Mouse (Mus musculus) T-cell, adult 2 months (primary cell): Measurements from ENCODE around the gene Dnajc1.

ENCODE experiments used
- DNase-seq: peaks from one replicate; pipeline ENCODE4 v3.0.0; 2022; ENCODE audit warnings: low spot score

Dnajc1 gene

DNA sequence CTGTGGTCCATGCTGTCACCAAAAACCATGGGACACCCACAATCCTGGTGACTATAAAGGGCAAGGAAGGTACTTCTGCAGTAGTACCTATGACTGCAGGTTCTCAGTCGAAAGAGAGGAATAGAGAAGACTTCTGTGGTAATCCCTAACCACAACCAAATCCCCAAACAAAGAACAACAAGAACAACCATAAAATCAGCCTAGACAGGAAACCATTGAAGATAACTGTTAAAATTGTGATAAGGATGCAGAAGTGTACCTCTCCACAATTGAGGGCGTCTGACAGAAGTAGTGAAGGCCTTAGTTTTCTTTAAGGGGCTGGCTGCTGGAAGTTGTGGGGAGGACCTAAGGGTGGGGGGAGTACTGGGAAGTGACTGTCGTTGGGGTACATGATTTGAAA lies 91.7 kb downstream of the Dnajc1 start:
- DNase-seq: no peak

DNA sequence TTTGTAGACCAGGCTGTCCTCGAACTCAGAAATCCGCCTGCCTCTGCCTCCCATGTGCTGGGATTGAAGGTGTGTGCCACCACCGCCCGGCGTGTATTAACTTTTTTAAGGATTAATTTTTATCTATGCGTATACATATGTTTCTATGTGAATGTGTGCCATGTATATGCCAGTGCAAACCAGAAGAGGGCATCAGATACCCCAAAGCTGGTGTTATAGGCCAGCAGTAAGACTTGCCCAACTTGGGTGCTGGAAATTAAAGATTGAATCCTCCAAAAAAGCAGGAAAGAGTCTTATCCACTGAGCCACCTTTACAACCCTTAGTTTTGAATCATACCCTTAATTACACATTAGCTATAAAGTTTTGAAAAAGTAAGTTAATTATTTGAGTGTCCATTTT lies 107.5 kb downstream of the Dnajc1 start:
- no peak for DNase-seq

DNA sequence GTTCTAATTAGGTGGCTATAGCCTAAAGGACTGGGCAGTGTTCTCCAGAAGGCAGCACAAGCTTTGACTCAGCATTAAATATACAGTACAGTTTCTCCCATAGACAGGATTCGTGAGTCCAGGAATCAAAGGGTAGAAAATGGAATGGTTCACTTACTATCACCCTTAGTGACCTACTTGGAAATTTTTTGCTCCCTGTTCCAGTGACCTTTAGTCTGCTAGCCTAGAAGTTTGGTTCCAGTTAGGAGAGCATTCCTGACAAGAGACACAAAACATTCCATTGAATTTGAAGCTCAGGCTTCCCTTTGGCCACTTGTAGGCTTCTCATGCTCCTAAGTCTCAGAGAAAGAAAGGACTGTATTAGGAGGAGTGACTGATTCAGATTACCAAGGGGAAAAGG lies 126.9 kb downstream of the Dnajc1 start:
- DNase-seq: no peak

DNA sequence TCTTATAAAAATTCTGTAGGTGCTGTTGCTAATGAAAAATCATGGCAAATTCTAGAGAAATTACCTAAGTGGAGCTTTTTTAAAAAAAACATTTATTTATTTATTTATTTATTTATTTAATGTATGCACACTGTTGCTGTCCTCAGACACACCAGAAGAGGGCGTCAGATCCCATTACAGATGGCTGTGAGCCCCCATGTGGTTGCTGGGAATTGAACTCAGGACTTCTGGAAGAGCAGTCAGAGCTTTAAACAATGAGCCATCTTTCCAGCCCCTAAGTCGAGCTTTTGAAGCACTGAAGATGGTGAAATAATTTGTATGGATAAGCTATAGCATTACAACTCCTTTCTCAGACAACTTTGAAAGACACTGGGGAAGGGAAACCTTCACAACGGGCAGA lies 128.1 kb downstream of the Dnajc1 start:
- no peak for DNase-seq

DNA sequence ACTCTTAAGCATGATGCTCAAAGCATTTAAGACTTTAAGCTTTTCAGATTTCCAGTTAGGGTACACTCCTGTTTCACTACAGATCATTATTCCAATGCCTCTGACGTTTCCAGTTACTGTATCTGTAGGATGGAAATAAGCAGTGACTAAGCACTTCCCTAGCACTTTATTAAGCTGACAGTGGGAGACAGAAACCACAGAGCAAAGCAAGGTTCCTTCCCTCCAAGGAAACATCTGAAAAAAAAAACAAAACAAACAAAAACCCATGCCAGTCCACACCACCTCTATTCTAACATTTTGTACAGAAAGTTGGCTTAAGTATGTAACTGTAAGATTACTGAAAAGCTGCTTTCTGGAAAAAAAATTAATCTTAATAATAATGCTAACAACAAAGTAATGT lies 130.3 kb downstream of the Dnajc1 start:
- DNase-seq: no peak

DNA sequence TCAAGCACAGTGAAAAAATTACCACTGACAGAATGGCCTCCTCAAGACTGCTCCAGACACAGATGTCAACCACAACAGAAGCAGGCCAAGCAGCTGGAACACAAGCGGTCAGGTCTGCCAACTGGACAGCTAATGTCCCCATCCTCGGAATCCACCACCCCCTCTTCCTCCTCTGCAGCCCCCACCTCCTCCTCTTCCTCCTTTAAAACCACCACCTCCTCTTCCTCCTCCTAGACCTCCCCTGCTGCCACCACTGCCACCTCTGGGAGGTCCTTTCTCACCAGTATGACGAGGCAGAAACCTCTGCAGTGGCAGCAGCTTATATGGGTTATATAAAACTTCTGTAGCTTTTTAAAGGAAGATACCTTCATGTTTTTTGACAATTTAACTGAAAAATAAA lies 143.4 kb downstream of the Dnajc1 start:
- no peak for DNase-seq

DNA sequence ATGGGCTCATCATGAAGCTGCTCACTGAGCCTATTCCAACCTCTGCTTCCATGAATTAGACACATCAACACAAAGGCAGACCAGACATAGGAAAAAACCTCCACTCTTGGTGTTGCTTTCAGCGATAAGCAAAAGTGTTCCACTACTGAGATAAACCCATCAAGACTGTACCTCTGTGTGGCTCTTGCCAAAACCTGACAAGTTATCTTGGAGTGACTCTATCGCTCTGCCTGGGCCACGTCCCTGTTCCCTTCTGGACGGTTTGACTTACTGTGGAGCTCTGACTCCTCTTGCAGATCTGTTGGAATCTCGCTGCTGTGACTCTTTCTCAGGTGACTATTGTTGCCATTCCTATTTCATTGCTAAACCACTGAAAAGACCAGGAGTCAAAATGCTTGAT lies 157.1 kb downstream of the Dnajc1 start:
- DNase-seq: no peak

DNA sequence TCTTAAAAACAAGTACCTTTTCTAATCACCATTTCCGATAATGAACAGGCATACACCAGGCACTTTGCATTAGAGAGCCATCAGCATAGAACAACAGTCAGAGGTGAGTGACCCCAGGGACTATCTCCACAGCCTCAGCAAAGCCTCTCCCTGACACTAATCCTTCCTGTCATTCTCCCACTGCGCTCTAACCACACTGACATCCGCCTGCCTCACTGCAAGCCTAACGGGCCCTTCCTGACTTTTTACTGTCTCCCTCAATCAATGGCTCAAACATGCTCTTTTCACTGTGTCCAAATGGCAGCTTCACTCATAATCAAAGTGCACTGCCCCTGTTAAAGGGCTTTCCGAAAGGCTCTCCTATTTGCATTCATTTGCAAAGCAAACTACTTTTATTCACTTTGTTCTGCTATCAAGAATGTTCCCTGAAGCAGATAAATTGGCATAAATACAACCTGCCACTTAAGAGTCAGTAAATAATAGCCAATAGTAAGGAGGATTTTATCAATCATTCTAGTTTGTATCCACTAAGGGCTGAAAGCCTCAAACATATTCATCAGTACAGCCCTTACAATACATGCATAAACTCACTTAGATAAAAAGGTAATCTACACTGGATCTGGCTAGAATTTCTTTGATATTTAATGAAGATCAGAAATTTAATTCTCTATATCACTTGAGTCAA lies 159.6 kb downstream of the Dnajc1 start:
- DNase-seq: no peak

DNA sequence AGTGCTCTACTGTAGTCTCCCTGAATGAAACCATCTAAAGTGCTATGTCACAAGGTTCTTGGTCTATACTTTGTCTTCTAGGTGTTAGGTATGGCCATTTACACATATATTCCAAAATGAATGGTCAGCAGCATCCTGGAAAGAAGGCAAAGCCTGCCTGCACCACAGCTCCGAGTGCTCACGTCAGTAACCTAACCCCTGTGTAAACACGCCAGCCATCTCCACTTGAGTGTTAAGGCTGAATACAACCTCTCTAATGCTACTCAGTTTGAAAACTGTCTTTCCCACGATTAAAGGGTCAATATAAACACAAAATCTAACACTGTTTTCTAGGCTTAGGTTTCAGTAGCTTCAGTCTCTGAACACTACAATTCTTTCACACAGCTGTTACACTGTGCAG lies 161.5 kb downstream of the Dnajc1 start:
- no peak for DNase-seq

DNA sequence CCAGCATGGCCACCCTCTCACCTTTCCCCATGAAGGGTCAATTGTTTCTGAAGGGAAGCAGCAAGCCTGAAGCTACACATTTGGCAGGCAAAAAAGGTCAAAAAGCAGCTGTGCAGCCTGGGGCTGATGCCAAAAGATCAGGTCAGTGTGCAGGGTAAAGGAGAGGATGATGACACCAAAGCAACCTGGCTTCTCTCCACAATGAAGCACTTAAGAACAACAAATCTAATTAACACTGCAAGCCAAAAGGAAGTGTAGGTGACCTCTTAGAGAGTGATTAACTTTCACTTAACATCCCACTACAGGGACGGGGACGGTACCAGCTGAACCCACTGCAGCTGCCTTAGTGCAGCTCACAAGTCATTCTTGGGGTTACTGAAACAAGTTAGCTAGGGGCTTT lies 163.4 kb downstream of the Dnajc1 start:
- DNase-seq: no peak

DNA sequence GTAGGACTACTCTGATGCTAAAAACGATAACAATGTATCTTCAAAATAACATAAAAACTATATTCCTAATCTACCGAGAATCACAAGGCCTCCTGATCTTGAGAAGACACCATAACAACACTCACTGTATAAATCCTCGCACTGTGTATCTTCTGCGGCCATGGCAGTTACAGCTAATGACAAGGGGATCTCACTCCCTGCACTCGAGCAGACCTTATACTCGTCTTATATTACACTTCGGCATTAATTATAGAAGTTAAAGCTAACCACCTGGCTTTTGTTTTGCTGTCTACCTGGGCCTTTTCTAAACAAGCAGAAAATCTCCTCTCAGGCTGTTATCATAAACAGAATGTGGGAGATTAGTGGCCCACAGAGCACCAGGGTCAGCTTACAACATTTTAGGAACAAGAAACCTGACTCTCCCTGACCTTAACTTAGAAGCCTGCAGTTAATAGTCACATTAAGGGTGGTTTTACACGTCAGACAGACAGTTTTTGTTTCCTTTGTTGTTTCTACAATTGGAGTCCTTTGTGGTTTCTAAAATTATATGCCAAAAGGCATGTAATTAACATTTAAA lies 164.1 kb downstream of the Dnajc1 start:
- DNase-seq: no peak

DNA sequence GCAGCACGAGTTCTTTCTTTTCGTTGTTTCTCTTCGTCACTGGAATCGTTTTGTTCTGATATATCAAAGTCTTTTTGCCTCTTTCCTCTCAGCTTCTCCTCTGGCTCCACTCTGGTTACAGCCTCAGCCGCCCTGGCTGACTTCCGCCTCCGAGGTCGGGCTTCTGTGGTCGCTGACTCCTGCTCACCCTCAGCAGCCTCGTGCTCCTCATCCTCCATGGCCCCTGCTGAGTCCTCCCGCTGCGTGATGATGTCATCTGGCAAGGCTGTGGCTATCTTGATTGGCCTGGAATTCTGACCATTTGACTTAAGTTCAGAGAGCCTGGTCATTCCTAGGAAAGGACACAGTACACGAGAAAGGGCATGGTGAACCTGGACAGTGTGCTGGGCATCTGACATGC lies 173.1 kb downstream of the Dnajc1 start:
- DNase-seq: no peak

DNA sequence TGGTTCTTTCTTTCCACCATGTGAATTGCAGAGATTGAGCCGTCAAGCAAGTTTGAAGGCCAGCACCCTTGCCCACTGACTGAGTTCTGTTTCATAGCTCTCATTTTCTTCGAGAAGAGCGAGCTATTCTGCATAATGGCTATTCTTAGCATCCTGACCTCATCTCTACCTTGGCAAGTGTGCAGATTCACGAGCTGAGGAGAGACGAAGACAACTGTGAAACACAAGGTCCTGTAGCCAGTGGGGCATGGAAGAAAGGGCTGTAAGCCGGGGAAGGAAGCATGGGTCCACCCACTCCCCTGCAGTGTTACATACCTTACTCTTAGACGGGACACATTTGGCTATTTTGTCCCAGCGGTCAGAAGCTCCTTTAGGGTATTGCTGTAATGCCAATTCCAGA lies 173.5 kb downstream of the Dnajc1 start:
- no peak for DNase-seq

DNA sequence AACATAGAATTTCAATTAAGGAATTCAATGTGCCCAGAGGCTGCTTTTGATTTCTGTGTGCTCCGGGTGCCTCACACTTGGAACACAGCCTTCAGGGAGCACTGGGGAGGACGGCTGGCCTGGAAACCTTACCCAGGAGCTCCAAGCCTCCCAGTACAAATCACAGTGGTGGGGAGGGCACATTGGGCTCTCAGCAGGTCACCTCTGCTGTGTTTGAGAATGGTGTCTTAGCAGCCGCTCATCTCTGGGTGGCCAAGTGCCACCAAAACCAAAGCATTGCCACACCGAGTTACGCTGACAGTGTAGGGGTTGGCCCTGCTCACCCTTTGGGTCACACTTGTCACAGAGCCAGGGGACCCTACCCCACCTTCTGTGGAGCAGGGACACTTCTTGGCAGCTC lies 174.1 kb downstream of the Dnajc1 start:
- DNase-seq: no peak

DNA sequence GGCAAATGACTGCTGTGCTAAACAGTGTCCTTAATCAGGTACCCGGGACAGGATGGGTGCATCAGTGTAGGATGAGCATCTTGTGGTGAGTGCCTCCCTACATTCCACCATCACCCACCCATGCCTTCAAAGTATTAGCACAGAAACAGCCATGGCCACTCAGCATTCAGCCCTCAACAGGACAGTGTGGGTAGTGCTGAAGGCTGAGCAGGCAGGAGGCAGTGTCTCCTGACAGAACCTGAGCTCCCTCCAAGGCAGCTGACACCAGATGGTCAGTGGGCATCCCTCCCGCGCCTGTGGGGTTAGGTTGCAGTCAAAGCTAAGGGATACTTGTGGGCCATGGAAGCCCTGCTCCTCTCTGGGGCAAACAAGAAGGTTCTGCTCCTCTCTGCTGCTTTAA lies 174.8 kb downstream of the Dnajc1 start:
- DNase-seq: no peak

DNA sequence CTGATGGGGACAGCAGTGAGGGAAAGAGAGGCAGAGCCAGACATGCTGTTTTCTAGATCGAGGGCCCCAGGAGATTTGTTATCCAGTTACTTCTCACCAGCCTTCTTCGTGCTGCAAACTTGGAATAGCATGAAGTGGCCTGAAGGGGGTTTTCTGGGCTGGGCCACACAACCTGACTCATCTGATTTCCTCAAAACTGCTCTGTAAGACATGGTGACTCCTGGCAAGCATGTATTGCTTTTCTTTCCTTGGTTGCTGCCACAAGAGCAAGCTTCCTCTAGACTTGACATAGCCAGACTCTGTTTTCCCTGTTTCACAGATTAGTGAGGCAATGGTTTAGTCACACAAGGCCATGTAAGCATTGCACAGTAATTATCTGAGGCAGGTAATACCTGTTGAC lies 178.6 kb downstream of the Dnajc1 start:
- DNase-seq: no peak

DNA sequence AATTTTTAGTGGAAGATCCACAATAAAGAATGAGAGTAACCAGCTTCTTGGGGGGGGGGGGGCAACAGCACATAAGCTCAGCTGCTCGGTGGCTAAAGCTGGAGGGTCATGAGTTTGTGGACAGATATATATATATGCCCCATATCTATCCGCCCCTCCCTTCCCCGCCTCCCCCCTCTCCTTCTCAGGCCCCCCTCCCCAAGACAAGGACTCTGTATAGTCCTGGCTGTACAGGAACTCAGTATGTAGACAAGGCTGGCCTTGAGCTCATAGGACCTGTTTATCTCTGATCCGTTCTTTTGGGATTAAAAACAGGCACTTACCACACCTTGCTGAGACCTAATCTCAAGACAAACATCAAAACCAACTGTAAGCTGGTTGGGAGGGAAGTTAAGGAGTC lies 182.7 kb downstream of the Dnajc1 start:
- DNase-seq: no peak

DNA sequence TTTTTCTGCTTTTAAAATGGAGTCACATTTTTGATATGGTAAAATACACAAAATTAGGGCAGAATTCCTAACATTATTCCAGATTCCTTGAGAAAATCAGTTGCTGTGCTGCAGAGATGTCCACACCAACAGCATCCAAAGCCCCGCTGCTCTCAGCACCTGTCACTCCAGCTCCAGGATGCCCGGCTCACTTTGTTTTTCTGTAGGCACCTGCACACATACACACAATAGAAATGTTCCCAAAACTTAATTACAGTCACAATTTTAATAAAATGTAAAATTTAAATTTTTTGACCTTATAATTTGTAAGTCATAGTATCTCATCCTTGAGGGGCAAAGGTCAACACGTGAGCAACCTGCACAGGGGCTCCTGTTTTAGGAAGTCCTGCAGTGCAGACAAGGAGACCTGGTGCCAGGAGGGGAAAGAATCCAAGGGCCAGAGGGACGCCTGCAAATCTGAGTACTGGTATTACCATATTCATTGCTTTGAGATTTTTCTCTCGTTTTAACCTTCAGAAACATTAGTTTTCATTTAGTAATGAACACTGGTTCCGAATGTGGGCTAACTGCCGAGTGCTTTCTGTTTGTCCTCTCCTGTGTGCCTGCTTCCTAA lies 183.3 kb downstream of the Dnajc1 start:
- DNase-seq: no peak

DNA sequence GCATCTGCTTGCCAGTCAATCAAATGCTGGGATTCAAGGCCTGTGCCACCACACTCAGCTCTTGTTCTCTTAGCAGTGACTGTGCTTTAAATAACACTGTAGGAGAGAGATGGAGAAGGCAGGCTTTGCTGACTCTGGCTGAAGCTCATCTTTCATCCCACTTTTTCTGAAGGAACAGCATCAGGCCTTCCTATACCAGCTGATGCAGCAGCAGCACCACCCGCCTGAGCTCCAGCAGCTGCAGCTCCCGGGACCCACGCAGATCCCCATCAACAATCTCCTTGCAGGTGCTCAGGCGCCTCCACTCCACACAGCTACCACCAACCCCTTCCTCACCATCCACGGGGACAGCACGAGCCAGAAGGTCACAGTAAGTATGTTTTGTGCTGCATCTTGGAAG lies 184.1 kb downstream of the Dnajc1 start:
- DNase-seq: no peak

DNA sequence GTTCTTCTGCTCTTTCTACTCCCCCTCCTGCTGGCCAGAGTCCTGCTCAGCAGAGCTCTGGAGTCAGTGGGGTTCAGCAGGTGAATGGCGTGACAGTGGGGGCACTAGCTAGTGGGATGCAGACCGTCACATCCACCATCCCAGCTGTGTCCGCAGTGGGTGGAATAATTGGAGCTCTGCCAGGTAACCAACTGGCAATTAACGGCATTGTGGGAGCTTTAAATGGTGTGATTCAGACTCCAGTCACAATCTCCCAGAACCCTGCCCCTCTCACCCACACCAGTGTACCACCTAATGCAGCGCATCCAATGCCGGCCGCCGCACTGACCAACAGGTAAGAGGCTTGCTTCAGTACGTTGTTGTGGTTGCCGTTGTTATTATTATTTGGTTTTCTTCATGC lies 185.8 kb downstream of the Dnajc1 start:
- no peak for DNase-seq

DNA sequence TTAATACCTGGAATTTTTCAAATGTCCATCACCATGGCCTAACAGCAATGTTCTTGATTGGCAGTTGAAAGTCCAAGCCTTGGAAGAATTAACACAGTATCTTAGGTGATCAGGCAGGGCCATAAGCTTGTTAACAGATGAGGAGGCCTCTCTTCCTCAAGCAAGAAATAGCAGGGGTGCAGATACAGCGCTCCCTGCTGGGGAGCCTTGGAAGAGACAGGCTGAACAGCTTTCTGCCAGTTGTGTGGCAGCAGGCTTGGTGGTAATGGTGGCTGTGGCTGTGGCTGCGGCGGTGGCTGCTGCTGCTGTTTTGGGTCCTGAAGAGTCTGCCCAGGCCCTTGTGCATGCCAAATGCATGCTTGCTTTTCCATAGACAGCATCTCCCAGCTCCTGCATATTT lies 187.5 kb downstream of the Dnajc1 start:
- peak; percentile 63 for DNase-seq

DNA sequence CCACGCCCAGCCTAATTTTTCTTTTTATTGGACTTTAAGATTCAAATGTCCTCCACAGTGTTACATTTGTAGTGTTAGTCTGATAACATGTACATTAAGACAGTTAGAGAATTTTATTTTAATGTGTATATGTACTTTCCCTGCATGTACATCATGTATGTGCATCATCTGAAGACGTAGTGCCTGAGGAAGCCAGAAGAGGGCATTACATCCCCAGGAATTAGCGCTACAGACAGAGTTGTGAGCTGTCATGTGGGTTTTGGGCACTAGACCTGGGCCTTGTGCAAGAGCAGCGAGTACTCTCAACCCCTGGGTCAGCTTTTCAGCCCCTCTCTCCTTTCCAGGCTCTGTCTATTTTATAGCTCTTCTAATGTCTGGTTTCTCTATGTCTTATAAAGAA lies 189.7 kb downstream of the Dnajc1 start:
- no peak for DNase-seq

DNA sequence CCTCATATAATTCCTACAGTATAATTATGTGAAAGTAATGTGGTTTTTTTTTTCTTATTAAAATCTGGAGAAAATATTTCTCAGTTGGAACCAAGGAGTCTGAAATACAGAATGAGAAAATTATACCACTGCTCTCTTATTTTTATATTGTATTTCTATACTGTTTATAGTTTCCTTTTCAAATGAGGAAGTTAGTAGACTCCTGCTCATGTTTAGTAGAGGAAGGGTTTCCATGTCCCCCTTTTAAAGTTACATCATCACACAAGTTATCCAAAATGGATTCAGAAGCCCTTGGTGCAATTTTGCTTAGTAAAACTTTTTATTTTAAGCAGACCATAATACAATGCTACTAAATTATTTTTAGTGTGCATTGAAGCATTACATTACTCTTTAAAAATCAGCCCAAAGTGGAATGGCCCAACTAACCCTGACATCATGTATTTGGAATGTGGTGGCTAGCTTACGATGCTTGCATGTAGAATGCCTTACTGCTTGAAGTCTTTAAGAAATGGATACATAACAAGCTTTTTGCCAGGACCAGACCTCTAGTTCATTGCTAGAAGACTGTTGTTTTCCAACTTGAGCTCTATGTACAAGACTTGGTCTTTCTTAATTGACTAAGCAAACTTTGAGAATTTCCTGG lies 190.7 kb downstream of the Dnajc1 start:
- no peak for DNase-seq
